Mouse (Mus musculus): Measurements from ENCODE around the gene Ppm1g.

DNA sequence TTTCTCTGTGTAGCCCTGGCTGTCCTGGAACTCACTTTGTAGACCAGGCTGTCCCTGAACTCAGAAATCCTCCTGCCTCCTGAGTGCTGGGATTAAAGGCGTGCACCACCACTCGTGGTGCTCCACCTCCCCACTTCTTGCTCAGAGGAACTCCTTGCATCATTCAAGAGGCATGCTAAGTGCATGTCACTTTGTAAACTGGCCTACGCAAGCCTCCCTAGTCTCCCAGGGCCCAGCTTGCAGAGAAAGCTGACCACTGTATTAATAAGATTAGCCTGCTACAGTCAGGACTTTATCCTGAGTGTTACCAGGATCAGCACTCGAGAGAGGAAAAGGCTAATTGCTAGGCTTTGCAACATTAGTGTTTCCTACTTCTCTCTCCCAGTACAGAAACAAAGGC is 51.9 kb downstream of the Ppm1g start:
- no peak for TF ChIP-seq CTCF (IDR thresholded peaks at IDR 0.05; ENCODE audit: borderline replicate concordance, insufficient read depth, low read depth, low read length)
- TF ChIP-seq POLR2A (IDR thresholded peaks at IDR 0.05; ENCODE audit: borderline replicate concordance, insufficient read depth, low read length): no peak
